Mouse (Mus musculus): ENCODE data around the gene Slc16a2. TPM values are rescaled to one million over a fixed set of nuclear protein-coding genes. Genes with fewer than 3 reads are reported as not detected.

Slc16a2 gene
- polyA plus RNA-seq (2012; rRNA removed; ENCODE audit: low replicate concordance) = 9.0 and 56.6 TPM in 2 replicates

DNA sequence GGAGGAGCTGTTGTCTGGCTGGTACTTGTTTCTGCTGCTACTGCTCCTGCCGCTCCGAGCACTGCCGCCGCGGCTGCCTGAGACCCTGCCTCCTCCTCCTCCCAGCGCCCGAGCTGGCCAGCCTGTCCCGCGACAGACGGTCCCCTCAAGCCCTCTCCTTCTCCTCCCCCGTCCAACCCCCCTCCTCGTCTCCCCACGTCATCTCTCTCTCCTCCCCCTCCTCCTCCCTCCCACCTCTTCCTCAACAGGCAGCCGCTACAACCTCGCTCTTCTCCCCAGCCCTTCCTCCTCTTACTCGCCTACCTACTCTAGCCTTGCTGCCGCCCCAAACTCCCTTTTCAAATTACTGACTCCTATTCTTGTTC, at the start of gene Slc16a2:
Gene Slc16a2 (minus strand): TSS at position 152 of the 365 bp plus-strand sequence.

Other genes with a start within 250 kb of the Slc16a2 start
- not detected in 2 replicates for gene Zcchc13, start 191.4 kb downstream of the Slc16a2 start, polyA plus RNA-seq (2012; rRNA removed; ENCODE audit: low replicate concordance)
- 5.6 and 8.3 TPM in 2 replicates for gene Rlim, start 159.3 kb upstream of the Slc16a2 start, polyA plus RNA-seq (2012; rRNA removed; ENCODE audit: low replicate concordance)

Data from subcutaneous adipose tissue, adult 2 months (tissue).